Mouse (Mus musculus) C2C12 (cell line): ENCODE results near the gene Kcnc2.

Experiments
- CEBPB ChIP-seq: IDR thresholded peaks from one replicate; pipeline ENCODE4 v1.6.1; 2011; ENCODE audit warnings: low read depth, mild to moderate bottlenecking, control low read depth, moderate library complexity
- CTCF ChIP-seq: IDR thresholded peaks from one replicate; pipeline ENCODE4 v1.5.1; 2011; ENCODE audit not compliant: control insufficient read depth, insufficient read depth, insufficient read length
- FOSL1 ChIP-seq: IDR thresholded peaks from one replicate; pipeline ENCODE4 v1.8.0; 2011; ENCODE audit warnings: mild to moderate bottlenecking, low read length; ENCODE audit not compliant: poor library complexity, insufficient read depth, severe bottlenecking
- MAX ChIP-seq: IDR thresholded peaks from one replicate; pipeline ENCODE4 v1.6.1; 2011; ENCODE audit warnings: mild to moderate bottlenecking, control low read depth
- MYOD1 ChIP-seq: IDR thresholded peaks from one replicate; pipeline ENCODE4 v1.6.1; 2011; ENCODE audit warnings: low read depth; ENCODE audit not compliant: control insufficient read depth, insufficient read length
- MYOG ChIP-seq: IDR thresholded peaks from one replicate; pipeline ENCODE4 v1.6.1; 2011; ENCODE audit not compliant: control insufficient read depth, insufficient read length; ENCODE audit errors: extremely low read depth
- USF1 ChIP-seq: IDR thresholded peaks from one replicate; pipeline ENCODE4 v1.6.1; 2011; ENCODE audit warnings: low read depth, mild to moderate bottlenecking, control low read depth, moderate library complexity

DNA sequence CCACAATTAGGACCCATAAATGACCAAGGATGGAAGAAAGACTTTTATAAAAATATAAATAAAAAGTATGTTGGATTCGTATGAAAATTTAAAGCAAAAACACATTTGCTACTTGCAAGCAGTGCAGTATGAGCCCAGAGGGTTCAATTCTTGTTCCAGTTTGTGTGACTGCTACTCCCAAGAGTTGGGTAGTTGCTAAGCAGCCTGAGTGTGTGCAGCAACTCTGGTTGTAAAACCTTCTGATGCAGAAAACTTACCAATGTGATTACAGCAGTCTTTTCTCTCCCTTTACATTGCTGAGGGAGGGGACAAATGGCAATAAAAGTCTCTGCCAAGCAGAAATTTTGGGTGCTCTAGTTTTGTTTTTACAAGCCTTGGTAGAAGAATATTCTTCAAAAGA, 46.9 kb downstream of the Kcnc2 start:
- TF ChIP-seq CEBPB (no peak), MAX (no peak), CTCF (no peak), USF1 (no peak), MYOG (no peak), MYOD1 (no peak), FOSL1 (no peak)
